Mouse (Mus musculus) limb, embryonic 14.5 days (tissue): Measurements from ENCODE around the gene Cgrrf1. TPM values are rescaled to one million over a fixed set of nuclear protein-coding genes. Genes with fewer than 3 reads are reported as not detected.

ENCODE experiments used
- ATAC-seq: fragments of 200-750 bp; cut with Nextera tagmentation; 2 replicates; pipeline ENCODE4 v1.8.0; 2017; ENCODE audit warnings: low read depth, moderate number of reproducible peaks, moderate TSS enrichment; ENCODE audit not compliant: low FRiP score
- DNase-seq: peaks from one replicate; pipeline ENCODE4 v3.0.0-alpha.2; 2015; ENCODE audit warnings: low spot score
- H3K27ac ChIP-seq: fragments of 300-500 bp; sonication (generic); replicated peaks from 2 replicates; pipeline ENCODE4 v1.5.1; 2014; ENCODE audit warnings: low read depth, mild to moderate bottlenecking, low read length, moderate library complexity, mixed read lengths
- H3K27me3 ChIP-seq: fragments of 300-500 bp; sonication (generic); 2 replicates; pipeline ENCODE4 v1.6.1; 2014; ENCODE audit warnings: low read length, mixed read lengths; ENCODE audit not compliant: control insufficient read depth, insufficient read depth
- H3K36me3 ChIP-seq: fragments of 300-500 bp; sonication (generic); 2 replicates; pipeline ENCODE4 v1.6.1; 2014; ENCODE audit warnings: mild to moderate bottlenecking, low read length, moderate library complexity, mixed read lengths; ENCODE audit not compliant: control insufficient read depth, insufficient read depth
- H3K4me1 ChIP-seq: fragments of 300-500 bp; sonication (generic); 2 replicates; pipeline ENCODE4 v1.6.1; 2014; ENCODE audit warnings: antibody characterized with exemption, low read length, mixed read lengths; ENCODE audit not compliant: control insufficient read depth, insufficient read depth
- H3K4me2 ChIP-seq: fragments of 300-500 bp; sonication (generic); replicated peaks from 2 replicates; pipeline ENCODE4 v1.6.1; 2014; ENCODE audit warnings: low read depth, mild to moderate bottlenecking, low read length, moderate library complexity; ENCODE audit not compliant: severe bottlenecking
- H3K4me3 ChIP-seq: fragments of 300-500 bp; sonication (generic); replicated peaks from 2 replicates; pipeline ENCODE4 v1.5.1; 2014; ENCODE audit warnings: low read length
- H3K9ac ChIP-seq: fragments of 300-500 bp; sonication (generic); 2 replicates; pipeline ENCODE4 v1.6.1; 2014; ENCODE audit warnings: mild to moderate bottlenecking, low read depth, low read length, moderate library complexity; ENCODE audit not compliant: severe bottlenecking
- H3K9me3 ChIP-seq: fragments of 300-500 bp; sonication (generic); 2 replicates; pipeline ENCODE4 v1.6.1; 2016; ENCODE audit warnings: low read length; ENCODE audit not compliant: control insufficient read depth
- POLR2A ChIP-seq: fragments of 200-500 bp; IDR thresholded peaks from 2 replicates; pipeline ENCODE4 v1.8.0; 2012; ENCODE audit warnings: inconsistent platforms, mild to moderate bottlenecking, moderate library complexity, borderline replicate concordance; ENCODE audit not compliant: insufficient read depth, insufficient read length; ENCODE audit errors: extremely low read depth
- WGBS: fragments of 180-500 bp; shearing (Covaris S2); extraction: QIAGEN DNeasy Blood & Tissue Kit; methylation state at CpG from one replicate; pipeline ENCODE4 v1.1.7; 2014; 5-methylcytosine and 5-hydroxymethylcytosine counted together
- polyA plus RNA-seq, 2 experiments: library from polyadenylated mRNA; depleted of rRNA in 1 of 2; stranded (reverse) in 1 of 2; unstranded in 1 of 2; fragments of >200 nt; fragmentation: Nextera tagmentation in 1 of 2; extraction: Ambion mirVana in 1 of 2; gene quantifications; 2 replicates each; pipeline versions ENCODE4 v1.2.1 to v1.2.3; 2012 to 2014

Cgrrf1 gene
- polyA plus RNA-seq, 2 experiments = 19.5 to 26.7 TPM

DNA sequence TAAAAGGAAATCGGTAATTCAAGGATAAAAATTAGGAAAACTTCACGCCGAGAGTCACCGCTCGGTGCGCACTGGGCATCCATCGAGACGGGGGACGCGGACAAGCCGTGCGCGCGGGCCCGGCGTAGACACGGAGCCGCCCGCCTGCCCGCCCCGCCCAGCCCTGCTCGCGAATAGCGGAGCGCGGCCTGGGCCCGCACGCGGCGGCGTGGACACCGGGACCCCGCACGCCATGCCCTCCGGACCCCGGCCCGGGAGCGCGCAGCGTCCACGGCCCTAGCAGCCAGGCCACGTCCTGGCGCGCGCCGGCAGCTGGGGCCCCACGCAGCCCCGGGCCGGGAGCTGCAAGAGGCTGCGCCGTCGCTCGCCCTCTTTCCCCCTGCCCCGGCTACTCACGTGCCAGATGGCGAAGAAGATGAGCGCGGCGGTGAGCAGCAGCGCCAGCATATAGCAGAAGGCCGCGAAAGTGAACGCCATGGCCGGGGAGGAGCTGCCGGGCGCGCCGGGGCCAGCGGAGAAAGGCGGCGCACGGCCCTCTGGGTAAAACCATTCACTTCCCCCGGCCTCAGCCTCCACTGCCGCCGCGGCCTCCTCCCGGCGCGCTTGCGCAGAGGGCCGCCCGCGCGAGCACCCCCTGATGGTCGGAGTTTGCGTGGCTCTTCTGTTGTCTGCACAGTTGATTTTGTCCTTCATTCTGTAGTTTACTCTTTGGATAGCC, 44.0 kb upstream of the Cgrrf1 start, which contains the start of gene Cnih1:
Gene Cnih1 (minus strand): TSS at position 625 of the 718 bp plus-strand sequence.
- peaks cover 8% of the 10 kb centered on the region for H3K36me3 ChIP-seq
- peak within 1 kb of the TSS; percentile 46 for H3K4me2 ChIP-seq
- peak within 1 kb of the TSS; percentile 97 for H3K4me3 ChIP-seq
- DNase-seq (peak; percentile 92), ATAC-seq (peak; percentile 95)
- H3K9ac ChIP-seq = peak within 1 kb of the TSS; percentile 98
- H3K9me3 ChIP-seq = no peaks in the 10 kb centered on the region
- WGBS = under 1% methylated on average over 67 of the region's 86 CpGs
- no peaks in the 10 kb centered on the region for H3K27me3 ChIP-seq
- peaks cover 25% of the 10 kb centered on the region for H3K4me1 ChIP-seq
- H3K27ac ChIP-seq = peak within 1 kb of the TSS; percentile 99
- TF ChIP-seq POLR2A = peak; percentile 29; the same call in 1 of the 2 replicates

GRCm38 (mm10) chr14:46788505-46788901, 43.4 kb upstream of the Cgrrf1 start:
- peak overlapping the region; percentile 97 for H3K4me3 ChIP-seq
- no peaks in the 10 kb centered on the region for H3K9me3 ChIP-seq
- H3K4me2 ChIP-seq = peak overlapping the region; percentile 46
- no peak for DNase-seq
- peaks cover 25% of the 10 kb centered on the region for H3K4me1 ChIP-seq
- H3K27ac ChIP-seq = peak overlapping the region; percentile 99; the same call in 1 of the 2 replicates
- H3K36me3 ChIP-seq = peaks cover 6% of the 10 kb centered on the region
- H3K27me3 ChIP-seq = no peaks in the 10 kb centered on the region
- ATAC-seq = no peak
- no peak for TF ChIP-seq POLR2A
- H3K9ac ChIP-seq = no peak overlapping the region
- 32% methylated on average over 8 of the region's 8 CpGs for WGBS

DNA sequence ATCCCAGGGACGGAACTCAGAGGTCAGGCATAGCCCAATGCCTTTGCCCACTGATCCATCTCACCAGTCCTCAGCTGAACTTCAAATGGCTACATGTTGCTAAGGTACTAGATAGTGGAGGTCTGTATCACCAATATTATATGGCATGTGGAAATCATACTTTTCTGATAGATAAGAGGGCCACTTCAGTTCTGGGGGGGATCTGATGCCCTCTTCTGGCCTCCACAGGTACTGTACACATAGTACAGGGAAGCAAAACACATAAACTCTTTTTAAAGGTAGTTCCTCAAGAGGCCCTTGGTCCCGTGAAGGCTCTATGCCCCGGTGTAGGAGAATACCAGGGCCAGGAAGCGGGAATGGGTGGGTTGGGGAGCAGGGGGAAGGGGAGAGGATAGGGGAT, 41.6 kb upstream of the Cgrrf1 start:
- Histone ChIP-seq H3K4me2 (no peak overlapping the region), H3K36me3 (no peaks in the 10 kb centered on the region), H3K27me3 (no peaks in the 10 kb centered on the region), H3K9me3 (no peaks in the 10 kb centered on the region), H3K4me3 (no peak overlapping the region), H3K27ac (no peak overlapping the region), H3K9ac (no peak overlapping the region), H3K4me1 (peaks cover 12% of the 10 kb centered on the region)
- ATAC-seq (no peak), DNase-seq (no peak)
- TF ChIP-seq POLR2A = no peak
- 73% methylated on average over 4 of the region's 4 CpGs for WGBS

DNA sequence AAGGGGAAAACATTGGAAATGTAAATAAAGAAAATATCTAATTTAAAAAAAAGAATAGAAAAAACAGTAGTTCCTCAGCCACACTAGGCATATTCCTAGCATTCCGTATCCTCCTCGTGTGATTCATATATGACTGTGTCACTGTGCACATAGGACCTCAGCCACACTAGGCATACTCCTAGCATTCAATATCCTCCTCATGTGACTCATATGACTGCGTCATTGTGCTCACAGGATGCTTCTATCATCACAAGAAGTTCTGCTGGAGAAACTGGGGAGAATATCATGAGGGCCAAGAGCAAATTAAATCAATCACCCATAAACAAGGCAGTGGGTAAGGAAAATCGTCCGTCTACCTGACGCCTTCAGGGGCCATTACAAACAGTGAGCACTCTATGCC, 41.2 kb upstream of the Cgrrf1 start:
- Histone ChIP-seq H3K4me1 (peaks cover 10% of the 10 kb centered on the region), H3K9me3 (no peaks in the 10 kb centered on the region), H3K36me3 (no peaks in the 10 kb centered on the region), H3K27me3 (no peaks in the 10 kb centered on the region), H3K9ac (no peak overlapping the region), H3K4me3 (no peak overlapping the region), H3K4me2 (no peak overlapping the region), H3K27ac (no peak overlapping the region)
- 89% methylated on average over 6 of the region's 6 CpGs for WGBS
- no peak for DNase-seq
- ATAC-seq = no peak
- no peak for TF ChIP-seq POLR2A

- no peaks in the 10 kb centered on the region for H3K9me3 ChIP-seq
- 79% methylated on average over 5 of the region's 5 CpGs for WGBS
- no peak overlapping the region for H3K27ac ChIP-seq
- H3K27me3 ChIP-seq = no peaks in the 10 kb centered on the region
- H3K4me1 ChIP-seq = no peaks in the 10 kb centered on the region
- no peak for TF ChIP-seq POLR2A
- no peak for DNase-seq
- no peak for ATAC-seq
- no peak overlapping the region for H3K4me3 ChIP-seq
- no peak overlapping the region for H3K9ac ChIP-seq
- no peak overlapping the region for H3K4me2 ChIP-seq
- no peaks in the 10 kb centered on the region for H3K36me3 ChIP-seq
Measured at GRCm38 (mm10) chr14:46794157-46794556, 37.8 kb upstream of the Cgrrf1 start.
